Mouse (Mus musculus) neural tube, embryonic 12.5 days (tissue): Measurements from ENCODE around the gene Mgea5. TPM values are rescaled to one million over a fixed set of nuclear protein-coding genes. Genes with fewer than 3 reads are reported as not detected.
"Not testable (repeated sequence)": the region's sequence is repeated elsewhere in the genome, so short reads cannot be mapped to it uniquely, and the experiment has no call there.

Experiments
- ATAC-seq: fragments of 200-750 bp; cut with Nextera tagmentation; 2 replicates; pipeline ENCODE4 v1.8.0; 2017; ENCODE audit warnings: low read depth, mild to moderate bottlenecking, moderate TSS enrichment, moderate library complexity; ENCODE audit not compliant: low FRiP score
- H3K27ac ChIP-seq: fragments of 300-500 bp; sonication (generic); 2 replicates; pipeline ENCODE4 v1.5.1; 2016
- H3K27me3 ChIP-seq: fragments of 300-500 bp; sonication (generic); replicated peaks from 2 replicates; pipeline ENCODE4 v1.6.1; 2016; ENCODE audit warnings: mild to moderate bottlenecking
- H3K36me3 ChIP-seq: fragments of 300-500 bp; sonication (generic); 2 replicates; pipeline ENCODE4 v1.6.1; 2016; ENCODE audit warnings: mild to moderate bottlenecking
- H3K4me1 ChIP-seq: fragments of 300-500 bp; sonication (generic); 2 replicates; pipeline ENCODE4 v1.6.1; 2016
- H3K4me2 ChIP-seq: fragments of 300-500 bp; sonication (generic); replicated peaks from 2 replicates; pipeline ENCODE4 v1.6.1; 2016; ENCODE audit warnings: mild to moderate bottlenecking
- H3K4me3 ChIP-seq: fragments of 300-500 bp; sonication (generic); 2 replicates; pipeline ENCODE4 v1.5.1; 2016
- H3K9ac ChIP-seq: fragments of 300-500 bp; sonication (generic); 2 replicates; pipeline ENCODE4 v1.6.1; 2016; ENCODE audit warnings: mild to moderate bottlenecking
- H3K9me3 ChIP-seq: fragments of 300-500 bp; sonication (generic); 2 replicates; pipeline ENCODE4 v1.6.1; 2016; ENCODE audit warnings: mild to moderate bottlenecking
- WGBS: fragments of 180-500 bp; shearing (Covaris S2); methylation state at CpG from one replicate; pipeline ENCODE4 v1.1.7; 2016; 5-methylcytosine and 5-hydroxymethylcytosine counted together
- polyA plus RNA-seq: library from polyadenylated mRNA; unstranded; fragments of >200 nt; fragmentation: Nextera tagmentation; extraction: Ambion mirVana; gene quantifications from 2 replicates; pipeline ENCODE4 v1.2.1, GENCODE M21; 2016

The Mgea5 gene
- polyA plus RNA-seq, 1 experiment from 2014 or later = 109 TPM

DNA sequence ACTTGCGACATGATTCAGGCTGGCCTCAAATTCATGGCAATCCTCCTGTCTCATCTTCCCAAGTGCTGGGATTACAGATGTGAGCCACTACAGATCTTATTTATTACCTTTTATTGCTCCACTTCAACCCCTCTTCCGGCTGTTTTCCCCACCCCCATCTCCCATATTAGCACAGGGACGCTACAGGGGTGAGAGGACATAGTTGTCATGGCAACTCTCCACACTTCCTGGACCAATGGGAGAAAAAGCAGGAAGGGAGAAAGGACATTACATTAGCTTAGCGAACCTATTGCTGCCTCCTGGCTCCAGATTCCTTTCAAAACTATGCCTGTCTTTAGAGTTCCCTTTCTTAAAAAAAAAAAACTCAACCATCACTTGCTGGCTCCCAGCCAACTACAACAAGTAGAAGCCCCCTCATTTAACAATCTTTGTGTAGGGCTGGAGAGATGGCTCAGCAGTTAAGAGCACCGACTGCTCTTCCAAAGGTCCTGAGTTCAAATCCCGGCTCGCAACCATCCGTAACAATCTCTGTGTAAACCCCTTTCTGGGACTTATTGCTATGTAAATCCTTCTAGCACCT is 29.1 kb upstream of the Mgea5 start:
- ATAC-seq = peak; percentile 39; the same call in 1 of the 2 replicates
- Histone ChIP-seq H3K9me3 (no peaks in the 10 kb centered on the region), H3K4me2 (peak overlapping the region; percentile 64), H3K4me1 (peaks cover 46% of the 10 kb centered on the region), H3K27me3 (peaks cover 8% of the 10 kb centered on the region; the same call in 1 of the 2 replicates), H3K4me3 (peak overlapping the region; percentile 25; the same call in 1 of the 2 replicates), H3K36me3 (no peaks in the 10 kb centered on the region), H3K9ac (no peak overlapping the region), H3K27ac (no peak overlapping the region)
- 12% methylated on average over 8 of the region's 8 CpGs for WGBS

DNA sequence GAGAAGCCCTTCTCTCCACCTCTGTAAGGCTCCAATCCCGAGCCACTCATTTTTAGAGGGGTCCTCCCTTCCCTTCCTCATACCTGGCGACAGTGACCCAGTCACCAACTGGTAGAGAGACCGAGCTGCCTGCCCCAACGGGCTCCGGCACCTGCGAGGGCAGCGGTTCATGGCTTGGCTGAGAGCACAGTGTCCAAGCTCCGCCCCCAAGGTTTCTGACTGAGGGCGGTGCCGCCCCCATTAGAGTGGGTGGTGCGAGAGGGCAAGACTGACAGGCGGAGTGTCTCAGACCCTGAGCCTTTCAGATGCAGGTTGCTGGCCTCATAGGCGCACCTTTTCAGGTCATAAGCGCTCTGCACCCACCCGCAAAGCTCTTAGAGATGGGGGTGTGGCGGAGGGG is 28.5 kb upstream of the Mgea5 start:
- Histone ChIP-seq H3K9me3 (no peaks in the 10 kb centered on the region), H3K9ac (peak overlapping the region; percentile 8; the same call in 1 of the 2 replicates), H3K27ac (no peak overlapping the region), H3K4me1 (peaks cover 45% of the 10 kb centered on the region), H3K27me3 (peaks cover 8% of the 10 kb centered on the region; the same call in 1 of the 2 replicates), H3K36me3 (no peaks in the 10 kb centered on the region), H3K4me3 (peak overlapping the region; percentile 25), H3K4me2 (peak overlapping the region; percentile 64)
- peak; percentile 54 for ATAC-seq
- WGBS = under 1% methylated on average over 16 of the region's 16 CpGs

DNA sequence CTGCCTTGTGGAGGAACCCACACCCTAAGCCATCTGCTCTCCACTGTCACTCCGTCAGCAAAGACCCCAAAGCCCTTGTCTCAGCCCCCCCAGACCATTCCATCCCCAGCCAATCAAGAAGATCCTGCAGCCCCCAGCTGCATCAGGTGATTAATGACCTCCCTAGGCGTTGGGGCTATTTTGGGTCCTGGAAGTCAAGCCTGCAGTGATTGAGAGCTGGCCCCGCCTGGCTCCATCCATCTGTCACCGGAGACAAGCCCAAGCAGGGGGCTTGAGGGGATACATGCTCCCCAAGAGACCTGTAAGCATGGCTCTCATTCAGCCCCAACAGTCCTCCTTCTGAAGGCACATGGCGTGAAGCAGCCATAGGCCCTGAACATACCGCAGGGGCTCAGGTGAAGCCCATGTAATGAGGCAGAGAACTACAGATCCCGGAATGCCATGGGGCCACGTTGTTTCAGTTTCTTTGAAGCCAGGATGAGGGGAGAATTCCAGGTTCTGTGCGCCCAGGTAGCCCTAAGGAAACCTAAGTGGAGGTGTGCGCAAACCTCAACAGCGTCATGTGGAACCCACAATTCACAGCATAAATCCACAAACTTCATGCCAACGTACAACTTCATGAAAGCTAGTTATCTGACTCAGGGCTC is 27.5 kb upstream of the Mgea5 start:
- no peaks in the 10 kb centered on the region for H3K36me3 ChIP-seq
- 45% methylated on average over 12 of the region's 12 CpGs for WGBS
- H3K27me3 ChIP-seq = peaks cover 8% of the 10 kb centered on the region; the same call in 1 of the 2 replicates
- H3K9me3 ChIP-seq = no peaks in the 10 kb centered on the region
- no peak overlapping the region for H3K4me3 ChIP-seq
- H3K4me1 ChIP-seq = peaks cover 36% of the 10 kb centered on the region
- no peak overlapping the region for H3K27ac ChIP-seq
- ATAC-seq = no peak
- H3K9ac ChIP-seq = no peak overlapping the region
- peak overlapping the region; percentile 18; the same call in 1 of the 2 replicates for H3K4me2 ChIP-seq

DNA sequence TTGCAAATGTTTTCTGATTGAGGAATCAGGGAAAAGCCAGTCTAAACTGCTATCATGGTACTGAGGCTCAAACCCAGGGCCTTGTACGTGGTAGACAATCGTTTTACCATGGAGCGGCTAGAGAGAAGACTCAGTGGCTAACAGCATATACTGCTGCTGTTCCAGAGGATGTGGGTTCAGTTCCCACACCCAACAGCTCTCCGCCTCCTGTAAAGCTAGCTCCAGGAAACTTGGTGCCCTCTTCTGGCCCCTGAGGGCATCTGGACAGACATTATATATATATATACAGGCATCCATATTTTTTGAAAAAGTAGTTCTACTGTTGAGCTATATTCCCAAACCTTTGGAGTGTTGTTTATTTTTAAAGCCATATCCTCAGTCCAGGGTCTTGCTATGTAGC is 24.1 kb upstream of the Mgea5 start:
- Histone ChIP-seq H3K27ac (no peak overlapping the region), H3K4me2 (no peak overlapping the region), H3K4me3 (no peak overlapping the region), H3K9ac (no peak overlapping the region), H3K36me3 (no peaks in the 10 kb centered on the region), H3K4me1 (peaks cover 18% of the 10 kb centered on the region), H3K27me3 (no peaks in the 10 kb centered on the region), H3K9me3 (no peaks in the 10 kb centered on the region)
- no peak for ATAC-seq
- WGBS = 92% methylated on average over 4 of the region's 4 CpGs

DNA sequence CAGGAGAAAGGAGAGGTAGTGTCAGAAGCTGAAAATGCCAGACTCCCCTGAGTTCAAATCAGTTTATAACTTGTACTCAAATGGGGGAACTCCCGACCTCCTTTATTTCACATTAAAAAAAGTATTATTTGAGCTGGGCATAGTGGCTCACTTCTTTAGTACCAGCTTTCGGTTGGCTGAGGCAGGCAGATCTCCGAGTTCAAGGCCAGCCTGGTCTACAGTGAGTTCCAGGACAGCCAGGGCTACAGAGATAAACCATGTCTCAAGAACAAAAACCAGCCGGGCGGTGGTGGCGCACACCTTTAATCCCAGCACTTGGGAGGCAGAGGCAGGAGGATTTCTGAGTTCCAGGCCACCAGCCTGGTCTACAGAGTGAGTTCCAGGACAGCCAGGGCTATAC is 22.2 kb upstream of the Mgea5 start:
- not testable (repeated sequence) for H3K4me1 ChIP-seq, H3K9ac ChIP-seq, H3K27ac ChIP-seq, ATAC-seq, H3K4me3 ChIP-seq, H3K27me3 ChIP-seq, H3K36me3 ChIP-seq, H3K4me2 ChIP-seq, H3K9me3 ChIP-seq
- WGBS = 92% methylated on average over 6 of the region's 6 CpGs

DNA sequence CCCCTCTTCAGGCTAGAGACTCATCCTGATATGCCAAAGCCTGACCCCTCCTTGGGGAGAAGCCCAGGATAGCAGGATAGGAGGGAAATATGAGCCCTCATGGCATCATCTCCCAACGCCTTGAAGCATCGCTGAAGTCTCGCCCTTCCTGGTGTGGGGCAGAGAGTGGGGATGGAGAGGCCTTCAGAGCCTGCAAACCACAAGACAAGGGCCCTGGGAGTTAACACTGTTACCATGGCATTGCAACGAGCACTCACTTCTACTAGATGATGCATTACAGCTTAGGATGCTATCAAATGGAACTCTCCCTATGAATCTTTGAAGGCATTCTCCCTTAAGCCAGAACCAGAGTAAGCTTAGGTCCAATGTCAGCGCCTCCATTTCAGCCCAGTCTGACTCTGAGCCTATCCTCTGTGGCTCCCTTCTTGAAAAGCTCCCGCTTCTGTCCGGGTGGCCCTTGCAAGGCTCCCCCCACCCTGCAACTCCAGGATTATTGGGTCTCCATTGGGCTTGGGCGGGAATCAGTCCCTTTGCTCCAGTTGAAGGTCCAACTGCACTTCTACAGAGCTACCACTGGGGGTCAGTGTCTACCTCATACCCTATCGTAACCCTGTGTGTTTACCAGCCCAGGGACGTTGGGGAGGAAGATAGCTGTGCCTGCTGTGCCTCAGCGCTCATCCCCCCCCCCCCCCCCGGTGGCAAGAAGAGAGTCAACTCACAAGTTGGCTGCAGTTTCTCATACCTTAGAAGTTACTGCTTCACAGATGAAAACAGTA is 21.1 kb upstream of the Mgea5 start:
- H3K4me1 ChIP-seq = peaks cover 2% of the 10 kb centered on the region; the same call in 1 of the 2 replicates
- ATAC-seq = peak; percentile 37; the same call in 1 of the 2 replicates

DNA sequence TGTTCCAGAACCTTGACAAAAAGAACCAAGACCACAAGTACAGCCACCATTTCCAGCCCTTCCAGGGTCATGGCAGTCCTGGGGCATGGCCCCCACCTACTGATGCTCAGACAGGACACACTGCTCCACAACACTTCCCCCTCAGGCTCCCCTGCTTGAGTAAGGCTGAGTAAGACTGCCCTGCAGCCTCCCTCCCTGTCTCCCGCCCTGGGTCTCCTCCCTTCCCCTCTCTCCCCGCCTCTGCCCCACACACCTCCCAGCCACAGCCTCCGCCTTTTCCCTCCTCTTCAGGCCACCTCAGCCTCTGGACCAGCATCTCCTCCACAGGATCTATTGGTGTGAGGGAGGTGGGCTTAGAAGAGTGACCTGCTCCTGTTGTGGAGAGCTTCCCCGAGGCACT is 19.8 kb upstream of the Mgea5 start:
- Histone ChIP-seq H3K36me3 (no peaks in the 10 kb centered on the region), H3K4me1 (peaks cover 2% of the 10 kb centered on the region; the same call in 1 of the 2 replicates), H3K9ac (no peak overlapping the region), H3K27me3 (no peaks in the 10 kb centered on the region), H3K9me3 (no peaks in the 10 kb centered on the region), H3K4me2 (no peak overlapping the region), H3K4me3 (no peak overlapping the region), H3K27ac (no peak overlapping the region)
- WGBS = 35% methylated on average over 4 of the region's 4 CpGs
- no peak for ATAC-seq

More for the DNA sequence above, 21.1 kb upstream of the Mgea5 start:
- Histone ChIP-seq H3K9ac (no peak overlapping the region), H3K27me3 (no peaks in the 10 kb centered on the region), H3K27ac (no peak overlapping the region), H3K36me3 (no peaks in the 10 kb centered on the region), H3K4me2 (0 out of 2 replicates have a peak overlapping the region, but pooled peaks have one; percentile 7), H3K9me3 (no peaks in the 10 kb centered on the region), H3K4me3 (no peak overlapping the region)
- 22% methylated on average over 11 of the region's 12 CpGs for WGBS

DNA sequence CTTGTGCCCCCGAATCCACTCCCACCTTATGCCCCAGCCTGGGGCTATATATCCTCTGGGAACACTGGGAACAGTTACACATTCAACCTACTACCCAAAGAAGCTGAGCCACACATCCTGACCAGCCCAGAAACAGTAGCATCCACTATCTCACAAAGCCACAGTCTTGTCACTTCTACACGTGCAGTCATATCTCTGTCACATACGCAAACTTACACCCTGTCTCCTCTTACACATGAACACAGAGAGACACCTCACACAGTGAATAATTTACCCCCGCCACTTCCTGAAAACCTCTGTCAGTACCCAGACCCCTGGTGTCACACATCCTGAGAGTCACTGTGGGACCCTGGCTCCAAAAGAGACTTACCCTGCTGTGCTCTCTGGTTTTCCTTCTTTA is 19.1 kb upstream of the Mgea5 start:
- no peak for ATAC-seq
- H3K4me3 ChIP-seq = no peak overlapping the region
- no peak overlapping the region for H3K9ac ChIP-seq
- WGBS = 72% methylated on average over 4 of the region's 4 CpGs
- no peak overlapping the region for H3K27ac ChIP-seq
- H3K9me3 ChIP-seq = no peaks in the 10 kb centered on the region
- H3K4me2 ChIP-seq = no peak overlapping the region
- H3K4me1 ChIP-seq = peaks cover 2% of the 10 kb centered on the region; the same call in 1 of the 2 replicates
- H3K36me3 ChIP-seq = no peaks in the 10 kb centered on the region
- H3K27me3 ChIP-seq = no peaks in the 10 kb centered on the region

DNA sequence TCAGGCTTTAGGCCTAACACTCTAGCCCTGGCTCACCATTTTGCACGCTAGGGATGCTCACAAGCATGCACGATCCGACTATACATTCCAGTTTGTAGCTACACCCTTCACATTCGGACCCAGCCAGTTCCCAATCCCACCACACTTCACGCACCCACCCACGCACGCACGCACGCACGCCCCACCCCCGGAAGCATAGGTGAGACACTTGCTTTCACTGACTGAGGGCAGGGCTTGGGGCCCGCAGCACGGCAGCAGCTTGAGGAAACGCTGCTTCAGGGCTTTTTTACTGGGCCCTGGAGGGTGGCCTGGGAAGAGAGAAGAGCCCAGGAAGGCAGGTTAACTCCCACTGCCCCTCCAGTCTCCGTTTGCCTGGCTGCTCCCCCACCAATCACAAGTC is 13.2 kb upstream of the Mgea5 start:
- WGBS = 76% methylated on average over 15 of the region's 15 CpGs
- Histone ChIP-seq H3K9ac (no peak overlapping the region), H3K4me3 (no peak overlapping the region), H3K4me2 (no peak overlapping the region), H3K9me3 (no peaks in the 10 kb centered on the region), H3K36me3 (no peaks in the 10 kb centered on the region), H3K4me1 (peaks cover 7% of the 10 kb centered on the region; the same call in 1 of the 2 replicates), H3K27me3 (no peaks in the 10 kb centered on the region; the same call in 1 of the 2 replicates), H3K27ac (no peak overlapping the region)
- no peak for ATAC-seq

DNA sequence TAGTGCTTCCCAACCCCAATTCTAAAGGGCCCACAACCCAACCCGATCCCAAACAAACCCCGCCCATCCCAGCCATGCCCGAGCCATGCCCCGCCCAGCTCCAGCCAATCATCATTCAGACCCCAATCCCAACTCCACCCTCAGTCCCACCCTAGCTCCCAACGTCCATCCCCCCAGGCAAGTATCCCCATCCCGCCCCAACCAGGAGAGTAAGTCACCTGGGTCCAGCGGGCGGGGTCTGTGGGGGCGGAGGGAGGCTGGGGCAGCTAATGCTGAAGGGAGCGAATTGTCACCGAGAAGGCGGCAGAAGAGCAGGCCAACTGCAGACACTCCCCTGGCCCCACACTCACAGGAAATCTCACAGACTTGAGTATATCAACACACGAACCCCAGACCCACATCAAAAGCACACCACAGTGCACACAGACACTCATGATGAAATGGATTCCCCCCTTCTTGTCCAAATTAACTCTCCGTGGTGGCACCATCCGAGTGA is 12.5 kb upstream of the Mgea5 start:
- Histone ChIP-seq H3K27me3 (no peaks in the 10 kb centered on the region; the same call in 1 of the 2 replicates), H3K9me3 (no peaks in the 10 kb centered on the region), H3K4me1 (peaks cover 7% of the 10 kb centered on the region; the same call in 1 of the 2 replicates), H3K27ac (no peak overlapping the region), H3K9ac (no peak overlapping the region), H3K36me3 (no peaks in the 10 kb centered on the region), H3K4me3 (no peak overlapping the region), H3K4me2 (peak overlapping the region; percentile 53)
- no peak for ATAC-seq
- WGBS = 10% methylated on average over 15 of the region's 15 CpGs

DNA sequence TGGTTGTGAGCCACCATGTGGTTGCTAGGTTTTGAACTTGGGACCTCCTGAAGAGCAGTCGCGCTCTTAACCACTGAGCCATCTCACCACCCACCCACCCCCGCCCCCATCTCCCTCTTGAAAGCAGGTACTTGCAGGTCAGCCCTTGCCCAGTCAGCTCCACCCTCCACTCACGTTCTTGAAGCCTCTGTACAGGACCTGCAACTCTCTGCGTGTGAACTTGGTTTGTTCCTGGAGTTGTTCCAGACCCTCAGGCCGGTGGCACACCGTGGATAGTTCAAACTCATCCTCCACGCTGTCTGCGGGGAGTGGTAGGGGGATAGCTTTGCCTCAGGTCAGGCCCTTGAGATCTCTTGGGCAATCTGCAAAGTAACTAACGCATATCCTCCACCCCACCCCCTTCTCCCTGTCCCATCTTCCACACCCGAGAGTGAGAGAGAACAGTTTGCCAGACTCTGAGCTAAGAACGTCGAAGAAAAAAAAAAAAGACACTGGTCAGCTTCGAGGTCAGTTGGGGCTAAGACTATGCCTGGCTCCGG is 11.8 kb upstream of the Mgea5 start:
- Histone ChIP-seq H3K9me3 (no peaks in the 10 kb centered on the region), H3K27ac (no peak overlapping the region), H3K9ac (no peak overlapping the region), H3K36me3 (no peaks in the 10 kb centered on the region), H3K27me3 (no peaks in the 10 kb centered on the region; the same call in 1 of the 2 replicates), H3K4me1 (peaks cover 7% of the 10 kb centered on the region; the same call in 1 of the 2 replicates), H3K4me3 (no peak overlapping the region), H3K4me2 (peak overlapping the region; percentile 53)
- no peak for ATAC-seq
- 40% methylated on average over 15 of the region's 15 CpGs for WGBS

DNA sequence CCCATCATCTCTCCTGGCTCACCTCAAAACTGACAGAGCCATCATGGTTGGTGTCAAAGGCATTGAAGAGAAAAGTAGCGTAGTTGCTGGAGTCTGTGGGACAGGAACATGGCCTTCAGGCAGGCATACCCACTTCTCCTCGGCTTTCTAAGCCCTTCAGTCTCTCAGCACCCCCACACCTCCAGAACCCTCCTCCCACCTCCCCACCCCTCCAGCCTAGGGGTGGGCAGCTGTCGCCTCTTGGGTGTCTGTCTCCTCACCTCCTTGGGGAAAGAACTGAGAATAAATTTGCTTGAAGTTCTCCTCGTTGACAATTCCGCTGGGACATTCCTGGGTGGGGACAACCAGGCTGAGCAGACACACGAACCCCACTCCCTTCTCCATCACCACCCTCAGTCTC is 11.1 kb upstream of the Mgea5 start:
- H3K9me3 ChIP-seq = no peaks in the 10 kb centered on the region
- WGBS = 79% methylated on average over 6 of the region's 6 CpGs
- H3K4me1 ChIP-seq = peaks cover 7% of the 10 kb centered on the region; the same call in 1 of the 2 replicates
- no peak overlapping the region for H3K4me3 ChIP-seq
- H3K9ac ChIP-seq = no peak overlapping the region
- ATAC-seq = no peak
- H3K27ac ChIP-seq = no peak overlapping the region
- no peak overlapping the region for H3K4me2 ChIP-seq
- no peaks in the 10 kb centered on the region; the same call in 1 of the 2 replicates for H3K27me3 ChIP-seq
- no peaks in the 10 kb centered on the region for H3K36me3 ChIP-seq
